Mouse (Mus musculus) kidney, adult 18-20 months (tissue): ENCODE data around the gene Cep104.

Source experiments
- DNase-seq: peaks from one replicate; pipeline ENCODE4 v3.0.0; 2021

Gene Cep104

GRCm38 (mm10) chr4:154053065-154053464 is 78.1 kb downstream of the Cep104 start:
- no peak for DNase-seq

GRCm38 (mm10) chr4:154055482-154055881 is 80.5 kb downstream of the Cep104 start:
- no peak for DNase-seq

GRCm38 (mm10) chr4:154056046-154056445 is 81.1 kb downstream of the Cep104 start:
- no peak for DNase-seq

- DNase-seq, result no peak
Observed at GRCm38 (mm10) chr4:154056661-154057060, 81.7 kb downstream of the Cep104 start.

GRCm38 (mm10) chr4:154057696-154058095 is 82.7 kb downstream of the Cep104 start:
- DNase-seq, result no peak
